Mouse (Mus musculus) testis, adult 2 months (tissue): Measurements from ENCODE around the gene Znrf4.
"Not testable (repeated sequence)": the region's sequence is repeated elsewhere in the genome, so short reads cannot be mapped to it uniquely, and the experiment has no call there.

Source experiments
- CTCF ChIP-seq: fragments of 200-500 bp; IDR thresholded peaks from 2 replicates; pipeline ENCODE4 v1.5.1; 2012; ENCODE audit warnings: low read depth, mild to moderate bottlenecking, inconsistent platforms, low read length, moderate library complexity; ENCODE audit not compliant: control insufficient read depth, insufficient read depth, insufficient replicate concordance
- POLR2A ChIP-seq: fragments of 200-500 bp; IDR thresholded peaks from 2 replicates; pipeline ENCODE4 v1.6.1; 2012; ENCODE audit warnings: low read depth, mild to moderate bottlenecking, inconsistent platforms, low read length, moderate library complexity; ENCODE audit not compliant: control insufficient read depth

DNA sequence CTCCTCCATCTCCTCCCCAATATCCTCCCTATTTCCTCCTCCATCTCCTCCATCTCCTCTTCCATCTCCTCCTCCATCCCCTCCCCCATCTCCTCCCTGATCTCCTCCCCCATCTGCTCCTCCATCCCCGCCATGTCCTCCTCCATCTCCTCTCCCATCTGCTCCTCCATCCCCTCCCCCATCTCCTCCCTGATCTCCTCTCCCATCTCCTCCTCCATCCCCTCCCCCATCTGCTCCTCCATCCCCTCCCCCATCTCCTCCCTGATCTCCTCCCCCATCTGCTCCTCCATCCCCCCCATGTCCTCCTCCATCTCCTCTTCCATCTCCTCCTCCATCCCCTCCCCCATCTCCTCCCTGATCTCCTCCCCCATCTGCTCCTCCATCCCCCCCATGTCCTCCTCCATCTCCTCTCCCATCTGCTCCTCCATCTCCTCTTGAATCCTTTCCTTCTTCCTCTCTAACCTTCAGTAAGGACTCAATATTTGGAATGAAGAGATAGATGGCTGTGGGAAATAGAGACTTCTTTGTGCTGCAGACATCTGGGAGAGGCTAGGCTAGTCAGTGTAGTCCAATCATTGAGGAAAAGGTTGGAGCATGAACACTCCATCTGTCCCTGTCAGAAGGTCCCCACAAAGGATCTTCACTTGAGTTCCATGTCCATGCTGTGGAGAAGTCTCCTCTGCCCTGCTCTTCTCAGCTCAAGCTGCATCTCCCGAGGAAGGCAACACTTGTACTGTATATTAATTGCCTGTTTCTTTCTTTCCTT lies 10.4 kb downstream of the Znrf4 start:
- TF ChIP-seq CTCF, POLR2A: not testable (repeated sequence)
